Mouse (Mus musculus) spleen, postnatal 10 days (tissue): ENCODE results near the gene Dbndd2.
A peak's percentile ranks its signal among the peaks of the same experiment; 100 is the strongest.

Experiments
- DNase-seq, 2 experiments: peaks; one replicate each; pipeline ENCODE4 v3.0.0; 2021 to 2022; ENCODE audit warnings: low spot score in 2 of 2

Dbndd2 gene

DNA sequence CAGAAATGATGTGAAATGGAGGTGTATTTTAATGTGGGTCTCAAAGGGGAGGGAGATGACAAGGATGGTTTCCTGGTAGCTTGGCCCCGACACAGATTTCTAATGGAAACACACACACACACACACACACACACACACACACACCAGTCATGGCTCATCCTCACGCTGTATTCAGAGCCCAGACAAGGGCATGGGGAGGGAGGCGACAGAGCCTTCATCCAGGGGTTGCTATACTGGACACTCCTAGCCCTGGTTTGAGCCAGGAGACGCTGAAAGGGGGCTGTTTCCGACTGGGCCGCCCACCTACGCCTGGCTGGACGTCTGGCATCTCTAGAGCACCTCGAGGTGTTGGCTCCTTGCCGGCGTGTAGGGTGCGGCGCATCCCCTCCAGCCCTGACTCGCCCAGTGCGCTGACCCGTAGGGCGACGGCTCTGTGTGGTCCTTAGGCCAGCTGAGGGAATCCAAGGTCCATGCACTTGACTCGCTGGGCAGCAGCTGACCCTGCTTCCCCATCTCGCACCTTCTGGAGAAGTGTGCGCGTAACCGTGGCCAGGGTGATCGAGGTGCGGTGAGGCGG is at the start of gene Dbndd2:
Gene Dbndd2, plus strand, starts transcription at position 426 of the 577 bp plus-strand sequence.
- peak in 1 of 2 experiments; percentile 27 for DNase-seq

DNA sequence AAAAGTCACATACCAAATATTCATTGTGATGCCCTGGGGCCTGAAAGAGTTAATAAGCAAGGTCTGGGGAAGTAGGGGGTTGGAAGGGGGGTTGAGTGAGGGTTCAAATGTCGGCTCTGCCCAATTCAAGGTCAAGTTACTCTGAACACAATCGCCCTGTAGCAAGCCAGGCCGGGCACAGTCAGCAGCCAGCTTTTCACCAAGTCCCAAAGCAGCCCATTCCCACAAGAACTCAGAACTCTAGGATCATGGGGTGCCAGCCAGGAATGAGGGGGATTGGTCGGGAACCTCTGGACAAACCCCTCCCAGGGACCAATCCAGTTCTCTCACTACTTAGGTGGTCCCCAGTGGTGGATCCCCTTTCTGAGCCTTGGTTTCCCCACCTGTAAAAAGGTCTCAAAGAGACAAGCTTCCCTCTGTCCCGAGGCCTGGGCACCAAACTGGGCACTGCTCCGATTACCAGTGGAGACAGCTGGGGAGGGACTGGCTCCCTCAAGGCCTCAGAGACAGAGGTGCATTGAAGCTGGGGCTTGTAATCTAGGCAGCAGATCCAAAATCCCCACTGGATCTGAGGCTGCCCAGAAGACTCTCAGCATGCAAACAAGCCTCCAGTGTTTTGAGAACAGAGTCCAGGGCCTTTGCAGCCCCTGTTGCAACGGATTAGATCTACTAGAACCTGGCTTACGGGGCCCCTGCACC is 49.5 kb upstream of the Dbndd2 start:
- DNase-seq, result no peak

DNA sequence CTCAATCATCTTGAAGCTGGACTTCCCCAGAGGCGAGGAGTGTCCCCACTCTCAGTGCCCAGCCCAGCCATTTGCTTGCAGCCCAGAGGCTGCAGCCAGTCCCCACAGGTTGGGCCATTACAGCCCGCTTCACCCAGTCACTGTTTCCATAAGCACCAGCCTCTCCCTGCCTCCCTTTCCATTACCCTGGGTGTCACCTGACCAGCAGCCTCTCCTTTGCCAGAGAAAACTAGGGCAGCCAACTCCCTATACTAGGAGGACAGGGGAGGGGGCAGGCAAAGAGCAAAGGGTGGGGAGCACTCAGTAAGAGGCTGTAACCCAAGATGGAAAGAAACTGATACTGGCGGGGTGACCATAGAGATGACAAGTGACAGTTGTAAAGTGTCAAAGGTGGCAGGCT is 48.9 kb upstream of the Dbndd2 start:
- DNase-seq, result no peak

GRCm38 (mm10) chr2:164437710-164438109 is 48.2 kb upstream of the Dbndd2 start:
- DNase-seq, result no peak

- DNase-seq, result no peak
Measured at GRCm38 (mm10) chr2:164438257-164438656, 47.6 kb upstream of the Dbndd2 start.

GRCm38 (mm10) chr2:164439001-164439421 is 46.9 kb upstream of the Dbndd2 start:
- no peak for DNase-seq

DNA sequence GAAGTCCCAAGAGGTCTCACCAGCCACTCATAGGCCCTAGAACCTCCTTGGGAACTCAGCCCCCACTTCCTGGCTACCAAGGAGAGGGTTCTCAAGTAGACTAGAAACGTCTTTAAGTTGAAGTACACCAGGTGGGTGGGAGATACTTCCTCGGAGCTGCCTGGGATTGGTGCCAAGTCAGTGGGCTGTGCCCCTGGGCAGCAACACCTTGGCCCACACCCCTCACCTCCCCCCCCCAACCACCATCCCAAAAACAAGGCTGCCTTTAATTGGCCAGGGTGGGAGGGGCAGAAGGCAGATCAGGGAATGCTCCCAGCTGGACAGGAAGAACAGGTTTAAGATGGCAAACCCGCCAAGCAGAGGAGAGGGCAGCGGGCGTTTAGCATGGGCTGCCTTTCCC is 45.6 kb upstream of the Dbndd2 start:
- no peak for DNase-seq

DNA sequence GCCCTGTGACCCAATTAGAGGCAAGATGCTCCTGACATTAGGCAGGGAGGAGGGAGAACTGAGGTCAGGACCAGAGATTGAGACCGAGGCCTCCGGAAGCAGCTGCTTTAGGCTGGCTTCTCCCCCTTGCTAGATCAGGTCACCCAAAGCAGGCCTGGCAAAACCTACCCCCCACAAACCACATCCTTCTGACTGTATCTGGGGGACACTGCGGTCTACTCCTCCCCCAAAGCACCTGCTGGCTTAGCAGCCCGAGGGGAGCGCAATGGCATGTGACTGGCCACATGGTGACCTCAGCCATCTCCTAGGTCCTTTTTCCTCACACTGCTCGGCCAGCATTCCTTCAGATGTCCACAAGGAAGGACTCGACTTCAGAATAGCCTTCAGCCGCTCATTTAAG is 44.8 kb upstream of the Dbndd2 start:
- DNase-seq, result peak in 1 of 2 experiments; percentile 67

DNA sequence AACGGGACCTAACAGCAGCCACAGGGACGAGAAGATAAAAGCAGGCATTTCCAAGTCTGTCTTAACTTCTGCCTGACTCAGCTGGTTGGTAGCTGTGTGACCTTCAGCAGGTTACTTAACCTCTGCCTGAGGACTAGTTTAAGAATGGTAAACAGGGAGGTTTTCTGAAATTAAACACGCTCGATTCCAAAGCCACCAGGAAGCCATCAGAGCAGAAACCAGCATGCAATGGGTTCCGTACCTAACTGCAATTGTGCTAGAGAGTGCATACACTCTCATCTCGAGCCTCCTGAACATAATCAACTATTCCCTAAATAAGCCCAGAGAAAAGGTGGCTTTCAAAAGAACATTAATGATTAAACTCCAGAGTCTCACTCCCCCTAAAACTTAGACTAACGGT is 44.2 kb upstream of the Dbndd2 start:
- no peak for DNase-seq

DNA sequence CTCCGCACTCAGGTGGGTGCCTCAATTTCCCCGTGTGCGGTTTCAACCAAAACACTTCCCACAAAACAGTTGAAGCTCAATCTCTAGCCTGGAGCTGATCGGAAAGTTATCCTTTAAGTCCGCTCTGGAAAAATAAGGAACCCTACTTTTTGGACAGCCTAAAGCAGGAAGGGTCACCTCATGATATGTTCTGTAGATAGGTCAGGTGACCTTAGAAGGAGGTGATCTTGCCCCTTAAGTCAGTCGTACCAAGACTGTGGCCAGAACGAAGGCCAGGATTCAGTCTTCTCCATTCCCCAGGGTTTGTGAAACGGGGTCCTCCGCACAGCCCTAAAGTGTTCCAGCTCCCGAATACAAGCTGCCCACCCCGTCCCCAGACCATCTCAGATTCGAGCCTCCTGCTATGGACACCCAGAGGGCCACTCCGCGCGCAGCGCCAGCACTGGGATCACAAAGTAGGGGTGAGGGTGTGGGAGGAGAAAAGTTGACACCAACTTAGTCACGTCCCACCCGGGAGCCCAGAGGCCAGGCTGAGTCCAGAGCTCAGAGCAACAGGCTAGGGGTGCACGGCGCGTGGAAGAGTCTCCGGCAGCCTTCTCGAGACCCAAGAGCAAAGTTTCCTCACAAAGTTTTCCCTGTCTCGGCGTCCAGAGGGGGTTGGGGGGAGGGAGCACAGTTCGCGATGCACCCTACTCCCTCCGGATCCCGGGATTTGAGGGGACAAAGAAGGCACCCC is 43.4 kb upstream of the Dbndd2 start:
- DNase-seq, result peak in 1 of 2 experiments; percentile 16

GRCm38 (mm10) chr2:164443051-164443437 is 42.9 kb upstream of the Dbndd2 start:
- peak; percentile 54 to 77 for DNase-seq

GRCm38 (mm10) chr2:164443460-164444000 is 42.4 kb upstream of the Dbndd2 start, which contains the start of gene Sdc4:
Gene Sdc4, minus strand, starts transcription at chr2:164443887.
- DNase-seq, result no peak

DNA sequence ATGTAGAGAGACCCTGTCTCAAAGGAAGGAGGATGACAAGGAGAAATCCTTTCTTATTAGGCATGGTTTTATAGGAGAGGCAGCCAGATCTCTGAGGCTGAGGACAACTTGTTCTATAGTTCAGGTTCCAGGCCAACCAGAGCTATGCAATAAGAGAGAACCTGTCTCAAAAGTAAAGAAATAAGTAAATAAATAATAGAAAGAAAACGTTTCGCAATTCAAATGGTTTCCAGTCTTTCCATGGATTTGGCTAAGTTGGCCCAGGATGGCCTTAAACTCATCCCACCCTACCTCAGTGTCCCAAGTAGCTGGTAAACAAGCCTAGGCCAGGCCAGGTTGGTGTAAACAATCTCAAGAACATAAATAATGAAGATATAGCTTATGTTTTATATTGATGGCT is 41.2 kb upstream of the Dbndd2 start:
- DNase-seq, result no peak

DNA sequence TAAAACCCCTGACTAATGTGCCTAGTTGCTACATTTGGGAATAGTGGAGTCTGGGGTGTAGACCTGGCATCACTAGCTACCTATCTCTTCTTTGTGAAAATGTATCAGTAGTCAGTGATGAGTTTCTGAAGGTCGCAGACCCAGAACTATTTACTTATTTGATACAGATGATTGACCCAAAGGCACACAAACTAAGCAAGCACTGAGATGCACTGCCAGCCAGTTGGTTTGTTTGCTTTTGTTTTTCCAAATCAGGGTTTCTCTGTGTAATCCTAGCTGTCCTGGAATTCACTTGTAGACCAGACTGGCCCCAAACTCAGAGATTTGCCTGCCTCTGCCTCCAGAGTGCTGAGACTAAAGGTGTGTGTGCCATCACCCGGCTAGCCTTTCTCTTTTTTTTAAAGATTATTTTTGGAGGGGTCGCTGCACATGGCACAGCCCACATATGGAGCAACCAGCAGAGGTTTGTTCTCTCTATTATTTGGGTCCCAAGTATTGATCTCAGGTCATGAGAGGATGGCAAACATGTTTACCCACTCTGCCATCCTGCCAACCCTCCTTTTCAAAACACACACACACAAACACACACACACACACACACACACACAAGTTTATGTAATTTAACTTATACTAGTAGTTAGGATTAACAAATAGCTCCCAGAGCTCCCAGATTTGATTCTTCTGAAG is 40.4 kb upstream of the Dbndd2 start:
- no peak for DNase-seq

- DNase-seq, result no peak
Measured at GRCm38 (mm10) chr2:164446086-164446469, 39.8 kb upstream of the Dbndd2 start.

DNA sequence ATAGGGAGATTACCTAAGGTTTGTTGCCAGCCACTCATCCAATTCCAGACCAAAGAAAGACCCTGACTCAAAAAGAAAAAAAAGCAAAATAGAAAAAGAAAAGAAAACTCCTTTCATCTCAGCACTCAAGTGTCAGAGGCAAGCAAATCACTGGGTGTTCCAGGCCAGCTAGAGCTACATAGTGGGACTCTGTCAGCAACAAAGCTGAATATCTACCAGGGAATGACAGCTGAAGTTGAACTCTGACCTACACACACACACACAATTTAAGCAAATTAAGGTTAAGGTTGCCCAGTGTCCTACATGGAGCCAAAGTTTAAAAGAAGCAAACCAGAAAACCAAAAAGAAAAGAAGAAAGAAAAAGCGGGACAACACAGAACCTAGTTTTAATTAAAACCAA is 37.8 kb upstream of the Dbndd2 start:
- no peak for DNase-seq

GRCm38 (mm10) chr2:164448921-164449320 is 37.0 kb upstream of the Dbndd2 start:
- no peak for DNase-seq

DNA sequence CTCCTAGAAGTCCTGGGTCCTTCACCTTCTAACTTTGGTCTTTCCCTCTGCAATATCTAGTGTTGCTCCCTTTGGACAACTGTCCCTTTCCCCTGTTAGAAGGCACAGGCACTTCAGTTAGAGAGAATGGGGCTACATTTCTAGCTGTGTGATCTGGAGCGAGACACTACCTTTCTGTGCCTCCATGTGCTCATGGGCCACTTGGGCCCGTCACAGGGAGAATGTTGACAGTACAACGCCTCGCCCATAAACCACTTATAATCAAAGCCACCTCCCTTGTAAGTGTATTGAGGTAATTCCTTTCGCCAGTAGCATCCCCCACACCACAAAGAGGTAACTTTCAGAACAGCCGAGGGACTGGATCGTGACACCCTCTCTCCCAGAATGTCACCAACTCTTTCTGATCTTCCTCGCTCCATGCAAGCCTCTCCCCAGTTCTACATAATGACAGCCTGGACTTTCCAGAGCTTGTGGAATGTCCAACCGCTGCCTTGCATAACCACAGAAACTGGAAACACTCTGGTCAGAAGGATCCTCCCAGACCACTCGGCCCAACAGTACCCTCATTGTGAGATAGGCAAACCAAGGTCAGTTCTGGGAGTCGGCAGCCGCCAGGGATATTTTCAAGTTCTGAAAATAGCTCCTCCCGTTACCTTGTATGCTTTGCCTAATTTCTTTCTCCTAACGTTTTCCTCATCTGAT is 36.4 kb upstream of the Dbndd2 start:
- no peak for DNase-seq

- DNase-seq, result no peak
Measured at GRCm38 (mm10) chr2:164452000-164452676, 33.8 kb upstream of the Dbndd2 start.

DNA sequence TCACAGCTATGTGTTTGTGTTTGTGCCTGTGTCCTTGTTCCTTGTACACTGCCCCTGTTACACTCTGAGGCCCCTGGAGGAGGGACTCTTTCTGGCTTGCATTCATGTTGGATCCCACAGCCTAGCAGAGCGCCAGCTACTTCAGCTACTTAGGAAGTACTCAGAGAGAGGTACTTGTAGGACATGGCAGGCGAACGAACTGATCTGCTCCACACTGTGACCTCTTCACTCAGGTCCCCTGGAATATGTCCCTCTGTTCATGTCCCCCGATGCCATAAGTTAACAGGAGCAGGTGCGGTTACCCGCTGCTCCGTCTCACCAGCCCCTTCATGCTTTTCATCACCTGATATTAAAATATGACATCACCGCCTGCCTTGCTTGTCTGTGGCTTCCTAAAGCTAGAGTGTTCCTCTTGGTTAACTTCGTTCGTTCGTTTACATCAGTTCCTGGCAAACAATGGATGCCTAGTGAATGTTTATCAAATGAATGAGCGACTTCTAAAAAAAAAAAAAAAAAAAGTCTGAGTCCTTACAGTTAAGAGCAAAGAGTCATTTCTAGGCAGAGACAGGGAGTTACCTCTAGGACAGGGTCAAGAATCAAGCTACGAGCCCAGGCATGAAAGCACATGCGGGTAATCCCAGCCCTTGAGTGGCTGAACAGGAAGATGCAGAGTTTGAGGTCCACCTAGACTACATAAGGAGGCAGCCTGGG is 32.7 kb upstream of the Dbndd2 start:
- no peak for DNase-seq
